Mouse (Mus musculus) right cerebral cortex, adult 18-20 months (tissue): ENCODE results near the gene Papola.

Experiments
- DNase-seq: peaks from one replicate; pipeline ENCODE4 v3.0.0; 2022; ENCODE audit warnings: mixed read lengths

The Papola gene

GRCm38 (mm10) chr12:105869242-105869641, 84.7 kb downstream of the Papola start:
- no peak for DNase-seq

- no peak for DNase-seq
These were observed 85.2 kb downstream of the Papola start for GRCm38 (mm10) chr12:105869696-105870095.

GRCm38 (mm10) chr12:105873283-105873682, 88.8 kb downstream of the Papola start:
- DNase-seq, result no peak

- DNase-seq, result no peak
These were observed 90.6 kb downstream of the Papola start for GRCm38 (mm10) chr12:105875112-105875511.

GRCm38 (mm10) chr12:105876521-105876920, 92.0 kb downstream of the Papola start:
- no peak for DNase-seq

GRCm38 (mm10) chr12:105876931-105877330, 92.4 kb downstream of the Papola start:
- DNase-seq, result no peak

- DNase-seq, result no peak
These were observed 94.3 kb downstream of the Papola start for GRCm38 (mm10) chr12:105878746-105879145.

GRCm38 (mm10) chr12:105883799-105884514, 99.5 kb downstream of the Papola start:
- DNase-seq, result no peak

GRCm38 (mm10) chr12:105884515-105885323, 100.2 kb downstream of the Papola start:
- DNase-seq, result no peak
